ENCODE assay signal across 18 mouse cellular contexts in genomic region chr3:29666796-29667195, GRCm38 (mm10).
A peak's percentile ranks its signal among the peaks of the same experiment; 100 is the strongest.
DNase-seq lines count a peak whose midpoint lies in the region; ATAC-seq and TF ChIP-seq lines count a peak whose summit lies in the region.
"Had no signal": no experiment of that assay in that cellular context is flagged by ENCODE, and none has a peak within 500 bp of the region (broad histone marks: within the 10 kb centered on the region; RNA-seq: fewer than 3 reads in every experiment).

No protein-coding gene starts in this region.

- H3K36me3 ChIP-seq in forebrain, embryonic 15.5 days, result no peaks in the 10 kb centered on the region
- no peaks in the 10 kb centered on the region for H3K36me3 ChIP-seq in forebrain, embryonic 12.5 days (replicated peaks)
- no peaks in the 10 kb centered on the region for H3K36me3 ChIP-seq in forebrain, postnatal 0 days (ENCODE audit: insufficient read depth)
- H3K36me3 ChIP-seq in midbrain, embryonic 10.5 days, result peaks cover 4% of the 10 kb centered on the region; the same call in 1 of the 2 replicates
- H3K36me3 ChIP-seq: embryonic facial prominence, embryonic 13.5 days; heart, embryonic 12.5 days; hindbrain, embryonic 10.5 days; hindbrain, embryonic 15.5 days had no signal

- no peak overlapping the region for H3K27ac ChIP-seq in forebrain, embryonic 15.5 days (replicated peaks)
- H3K27ac ChIP-seq in forebrain, embryonic 12.5 days, result no peak overlapping the region
- H3K27ac ChIP-seq in forebrain, postnatal 0 days (ENCODE audit: low read depth, low read length), result no peak overlapping the region
- H3K27ac ChIP-seq in midbrain, embryonic 10.5 days (replicated peaks), result no peak overlapping the region
- H3K27ac ChIP-seq: embryonic facial prominence, embryonic 13.5 days; gastrocnemius, adult 2 months; hindbrain, embryonic 10.5 days; hindbrain, embryonic 15.5 days had no signal

- TF ChIP-seq CTCF in forebrain, postnatal 0 days (IDR thresholded peaks at IDR 0.05; ENCODE audit: low read depth), result no peak

- H3K27me3 ChIP-seq in forebrain, embryonic 15.5 days, result no peaks in the 10 kb centered on the region
- H3K27me3 ChIP-seq in forebrain, embryonic 12.5 days, result no peaks in the 10 kb centered on the region
- H3K27me3 ChIP-seq in forebrain, postnatal 0 days (ENCODE audit: insufficient read depth, low read length), result no peaks in the 10 kb centered on the region
- H3K27me3 ChIP-seq in midbrain, embryonic 10.5 days (ENCODE audit: low read depth, poor library complexity, severe bottlenecking), result no peaks in the 10 kb centered on the region
- H3K27me3 ChIP-seq: embryonic facial prominence, embryonic 13.5 days; heart, embryonic 12.5 days; hindbrain, embryonic 15.5 days had no signal

- 59% methylated on average over 2 of the region's 2 CpGs for WGBS in forebrain, embryonic 15.5 days
- WGBS in forebrain, embryonic 12.5 days, result 75% methylated on average over 2 of the region's 2 CpGs
- 56% methylated on average over 2 of the region's 2 CpGs for WGBS in forebrain, postnatal 0 days
- 80% methylated on average over 2 of the region's 2 CpGs for WGBS in midbrain, embryonic 10.5 days

- no peaks in the 10 kb centered on the region for H3K9me3 ChIP-seq in forebrain, embryonic 15.5 days
- H3K9me3 ChIP-seq in forebrain, embryonic 12.5 days, result 0 out of 2 replicates have a peak, but pooled peaks cover under 1% of the 10 kb centered on the region
- no peaks in the 10 kb centered on the region for H3K9me3 ChIP-seq in forebrain, postnatal 0 days (ENCODE audit: low read length)
- peaks cover 2% of the 10 kb centered on the region; the same call in 1 of the 2 replicates for H3K9me3 ChIP-seq in midbrain, embryonic 10.5 days (replicated peaks)
- H3K9me3 ChIP-seq: embryonic facial prominence, embryonic 13.5 days; hindbrain, embryonic 10.5 days; hindbrain, embryonic 15.5 days had no signal

- H3K4me2 ChIP-seq in forebrain, embryonic 15.5 days (replicated peaks), result no peak overlapping the region
- no peak overlapping the region for H3K4me2 ChIP-seq in forebrain, embryonic 12.5 days
- no peak overlapping the region for H3K4me2 ChIP-seq in forebrain, postnatal 0 days (ENCODE audit: low read depth)
- H3K4me2 ChIP-seq: embryonic facial prominence, embryonic 13.5 days; heart, embryonic 12.5 days; hindbrain, embryonic 15.5 days had no signal

- no peak overlapping the region for H3K9ac ChIP-seq in forebrain, embryonic 15.5 days (replicated peaks)
- H3K9ac ChIP-seq in forebrain, embryonic 12.5 days, result no peak overlapping the region
- H3K9ac ChIP-seq in forebrain, postnatal 0 days, result no peak overlapping the region
- H3K9ac ChIP-seq: embryonic facial prominence, embryonic 13.5 days; heart, embryonic 12.5 days; hindbrain, embryonic 15.5 days had no signal

- peak; percentile 16 for DNase-seq in layer of hippocampus, adult 9-11 months
- DNase-seq in layer of hippocampus, postnatal 36 days, result no peak
- peak; percentile 45 for DNase-seq in forebrain, postnatal 0 days
- DNase-seq in midbrain, embryonic 10.5 days (ENCODE audit: low spot score), result no peak
- DNase-seq: adrenal gland, adult 2 months; adrenal gland, postnatal 25 days; cerebellum, adult 11 months; cerebellum, adult 8-10 months; cerebellum, postnatal 36 days; gastrocnemius, adult 2 months; gastrocnemius, postnatal 25 days had no signal

- no peak overlapping the region for H3K4me3 ChIP-seq in forebrain, embryonic 15.5 days
- no peak overlapping the region for H3K4me3 ChIP-seq in forebrain, embryonic 12.5 days (replicated peaks)
- H3K4me3 ChIP-seq in forebrain, postnatal 0 days (ENCODE audit: low read depth, low read length), result no peak overlapping the region
- H3K4me3 ChIP-seq in midbrain, embryonic 10.5 days, result no peak overlapping the region
- H3K4me3 ChIP-seq: embryonic facial prominence, embryonic 13.5 days; gastrocnemius, adult 2 months; heart, embryonic 12.5 days; hindbrain, embryonic 10.5 days; hindbrain, embryonic 15.5 days had no signal

- peak; percentile 75 for ATAC-seq in forebrain, embryonic 15.5 days (replicated peaks)
- ATAC-seq in forebrain, embryonic 12.5 days (ENCODE audit: low FRiP score), result no peak
- ATAC-seq in forebrain, postnatal 0 days, result peak; percentile 64
- ATAC-seq: intestine, embryonic 16.5 days had no signal

- H3K4me1 ChIP-seq in forebrain, embryonic 15.5 days, result no peaks in the 10 kb centered on the region
- H3K4me1 ChIP-seq in forebrain, embryonic 12.5 days, result no peaks in the 10 kb centered on the region
- no peaks in the 10 kb centered on the region for H3K4me1 ChIP-seq in forebrain, postnatal 0 days (ENCODE audit: insufficient read depth)
- no peaks in the 10 kb centered on the region for H3K4me1 ChIP-seq in midbrain, embryonic 10.5 days
- H3K4me1 ChIP-seq: embryonic facial prominence, embryonic 13.5 days; heart, embryonic 12.5 days; hindbrain, embryonic 10.5 days; hindbrain, embryonic 15.5 days had no signal

Comparison
In these comparisons a context has a peak if more than half of its experiments do, and no peak if none do; other contexts are left out.
1. DNase-seq: peak in layer of hippocampus, adult 9-11 months (single experiment) and forebrain, postnatal 0 days (single experiment); none in layer of hippocampus, postnatal 36 days (0 of 2) and midbrain, embryonic 10.5 days (single experiment).